In genomic region chr14:13790001-13790400, GRCm38 (mm10) we compare ENCODE assay signal across 27 mouse cellular contexts.
"Had no signal": no experiment of that assay in that cellular context is flagged by ENCODE, and none has a peak within 500 bp of the region (broad histone marks: within the 10 kb centered on the region; RNA-seq: fewer than 3 reads in every experiment).

No protein-coding gene starts in this region.

- H3K4me1 ChIP-seq: limb, embryonic 10.5 days; limb, embryonic 13.5 days; limb, embryonic 15.5 days; liver, embryonic 12.5 days; liver, embryonic 13.5 days; liver, embryonic 15.5 days; lung, embryonic 15.5 days; megakaryocyte, embryonic 14.5 days; midbrain, embryonic 10.5 days; midbrain, embryonic 12.5 days; midbrain, embryonic 13.5 days; midbrain, embryonic 15.5 days had no signal

- H3K9me3 ChIP-seq: limb, embryonic 10.5 days; limb, embryonic 12.5 days; limb, embryonic 13.5 days; limb, embryonic 15.5 days; liver, embryonic 12.5 days; liver, embryonic 13.5 days; liver, embryonic 15.5 days; lung, embryonic 15.5 days; midbrain, embryonic 10.5 days; midbrain, embryonic 12.5 days; midbrain, embryonic 13.5 days; midbrain, embryonic 15.5 days had no signal

- H3K36me3 ChIP-seq: limb, embryonic 10.5 days; limb, embryonic 12.5 days; limb, embryonic 13.5 days; limb, embryonic 15.5 days; liver, embryonic 12.5 days; liver, embryonic 13.5 days; liver, embryonic 15.5 days; lung, embryonic 15.5 days; midbrain, embryonic 10.5 days; midbrain, embryonic 12.5 days; midbrain, embryonic 13.5 days; midbrain, embryonic 15.5 days had no signal

- H3K9ac ChIP-seq: limb, embryonic 12.5 days; limb, embryonic 13.5 days; limb, embryonic 15.5 days; liver, embryonic 12.5 days; liver, embryonic 13.5 days; liver, embryonic 14.5 days; liver, embryonic 15.5 days; liver, postnatal 0 days; lung, embryonic 14.5 days; lung, embryonic 15.5 days; midbrain, embryonic 12.5 days; midbrain, embryonic 13.5 days; midbrain, embryonic 15.5 days had no signal

- DNase-seq: left cerebral cortex, postnatal 4 days; liver; liver, embryonic 13.5 days; liver, postnatal 0 days; lung, adult 18-20 months; lung, adult 2 months; lung, embryonic 14.5 days; lung, postnatal 10 days; lung, postnatal 14 days; lung, postnatal 36 days; lung, postnatal 4 days; midbrain, embryonic 14.5 days had no signal

- H3K27ac ChIP-seq: limb, embryonic 10.5 days; limb, embryonic 12.5 days; limb, embryonic 13.5 days; limb, embryonic 15.5 days; liver, embryonic 12.5 days; liver, embryonic 13.5 days; liver, embryonic 14.5 days; liver, embryonic 15.5 days; lung, embryonic 15.5 days; macrophage; midbrain, embryonic 10.5 days; midbrain, embryonic 12.5 days; midbrain, embryonic 13.5 days; midbrain, embryonic 15.5 days had no signal

- H3K4me3 ChIP-seq: limb, embryonic 10.5 days; limb, embryonic 12.5 days; limb, embryonic 13.5 days; limb, embryonic 15.5 days; liver, embryonic 12.5 days; liver, embryonic 13.5 days; liver, embryonic 15.5 days; lung, embryonic 15.5 days; megakaryocyte, embryonic 14.5 days; midbrain, embryonic 10.5 days; midbrain, embryonic 12.5 days; midbrain, embryonic 13.5 days; midbrain, embryonic 15.5 days; myocyte had no signal
